Mouse (Mus musculus): ENCODE results near the gene Dcp1a.

Dcp1a gene

DNA sequence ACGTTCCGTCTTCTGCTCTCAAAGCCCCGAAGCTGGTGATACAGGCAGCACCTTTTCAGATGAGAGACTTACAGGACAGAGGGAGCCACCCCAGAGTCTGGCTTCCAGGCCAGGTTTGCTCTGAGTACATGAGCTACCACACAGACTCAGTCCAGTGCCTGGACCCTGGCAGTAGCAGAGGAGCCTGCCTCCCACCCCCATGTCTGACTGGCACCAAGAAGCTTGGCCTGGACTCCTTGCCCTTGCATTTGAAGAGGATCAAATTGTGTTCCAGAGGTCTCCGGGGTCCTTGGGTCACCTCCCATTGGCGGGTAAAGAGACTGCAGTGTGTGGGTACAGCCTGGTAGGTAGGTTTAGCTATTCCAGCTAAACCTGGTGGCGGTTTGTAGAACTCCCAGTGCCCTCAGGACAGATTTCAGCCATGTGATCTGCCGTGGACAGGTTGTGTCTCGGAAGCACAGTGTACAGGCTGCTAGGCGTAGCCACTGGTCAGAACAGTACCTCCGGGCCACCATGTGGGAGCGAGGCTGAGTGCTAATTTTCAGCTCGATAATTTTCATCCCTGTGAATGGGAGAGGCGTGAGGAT lies 81.6 kb downstream of the Dcp1a start:
- DNase-seq (ENCODE audit: low spot score), result no peak

DNA sequence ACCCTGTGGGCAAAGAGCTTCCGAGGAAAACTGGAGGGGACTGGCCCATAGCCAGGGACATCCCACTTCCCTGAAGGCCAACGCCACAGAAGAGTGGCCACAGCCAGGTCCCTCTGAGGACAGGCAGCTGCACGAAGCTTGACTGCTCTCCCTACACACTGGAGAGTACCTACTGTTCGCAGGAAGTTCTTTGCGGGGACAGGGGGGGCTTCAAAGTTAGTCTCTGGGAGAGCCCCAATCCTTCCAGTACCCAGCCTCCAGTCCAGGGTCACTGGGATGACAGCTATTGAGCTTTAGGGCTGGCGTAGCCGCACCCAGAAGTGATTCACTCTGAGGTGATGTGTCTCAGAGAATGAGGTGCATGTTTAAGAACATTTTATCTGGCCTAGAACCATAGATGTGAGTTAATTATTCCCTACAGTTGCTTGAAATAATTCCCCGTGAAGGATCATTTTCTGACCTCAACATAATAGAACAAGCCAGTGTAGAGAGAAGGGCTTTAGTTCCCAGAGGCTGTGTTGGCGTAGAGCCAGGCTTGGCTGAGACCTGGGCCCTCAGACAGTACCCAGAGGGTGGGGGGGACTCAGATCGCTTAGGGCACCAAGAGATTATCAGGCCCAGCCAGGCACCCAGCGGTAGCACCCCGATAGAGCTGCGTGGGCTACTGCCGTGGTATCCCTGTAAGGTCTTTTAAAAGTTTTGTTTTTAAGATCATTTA lies 82.3 kb downstream of the Dcp1a start:
- DNase-seq (ENCODE audit: low spot score), result no peak

DNA sequence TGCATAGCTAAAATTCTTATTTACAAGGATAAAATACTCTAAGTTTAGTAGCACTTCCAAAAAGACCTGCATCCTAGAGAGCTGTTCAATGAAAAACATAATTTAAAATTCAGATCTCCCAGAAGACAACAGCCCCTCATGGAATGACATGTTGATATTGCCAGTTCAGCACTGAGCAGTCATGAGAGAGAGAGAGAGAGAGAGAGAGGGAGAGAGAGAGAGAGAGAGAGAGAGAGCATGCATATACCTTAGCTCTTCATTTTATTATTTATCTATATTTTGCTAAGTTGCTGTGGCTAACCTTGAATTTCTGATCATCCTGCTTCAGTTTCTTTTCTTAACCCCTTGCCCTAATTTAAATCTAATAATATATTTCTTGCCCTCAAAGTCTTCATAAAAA lies 83.0 kb downstream of the Dcp1a start:
- no peak for DNase-seq (ENCODE audit: low spot score)

DNA sequence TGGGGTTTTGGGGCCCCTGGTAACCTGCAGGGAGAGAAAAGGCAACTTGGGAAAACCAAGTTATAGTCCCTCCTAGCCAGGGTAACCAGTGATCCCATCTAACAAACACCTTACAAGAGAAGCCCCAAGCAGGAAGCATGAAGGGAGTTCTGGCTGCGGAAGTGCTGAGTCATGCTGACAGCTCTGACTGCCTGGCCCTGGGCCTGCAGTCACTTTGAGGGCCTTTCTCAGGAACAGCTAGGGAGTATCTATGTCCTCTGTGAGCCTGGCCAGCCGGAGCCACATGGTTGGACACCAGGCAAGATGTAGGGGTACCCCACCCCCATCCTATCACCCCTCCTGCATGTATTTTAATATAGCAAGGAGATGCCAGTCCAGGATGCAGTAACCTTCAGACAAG lies 85.1 kb downstream of the Dcp1a start:
- no peak for DNase-seq (ENCODE audit: low spot score)

DNA sequence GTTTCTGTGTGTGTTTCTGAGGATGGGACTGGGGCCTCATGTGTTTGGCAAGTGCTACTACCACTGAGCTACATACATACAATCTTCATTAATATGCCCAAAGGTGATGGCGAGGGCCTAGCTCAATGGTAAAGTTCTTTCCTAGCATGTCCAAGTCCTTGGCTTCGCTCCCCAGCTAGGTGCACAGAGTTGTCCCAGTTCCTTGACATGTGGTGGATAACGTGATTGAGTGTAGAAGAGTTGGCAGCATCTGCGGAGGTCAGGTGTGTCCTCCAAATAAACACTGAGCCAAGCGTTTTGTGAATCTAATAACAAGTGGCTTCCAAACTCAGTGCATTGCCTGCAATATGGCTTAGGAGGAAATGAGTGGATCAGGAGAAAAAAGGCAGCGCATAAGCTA lies 87.0 kb downstream of the Dcp1a start:
- no peak for DNase-seq (ENCODE audit: low spot score)

DNA sequence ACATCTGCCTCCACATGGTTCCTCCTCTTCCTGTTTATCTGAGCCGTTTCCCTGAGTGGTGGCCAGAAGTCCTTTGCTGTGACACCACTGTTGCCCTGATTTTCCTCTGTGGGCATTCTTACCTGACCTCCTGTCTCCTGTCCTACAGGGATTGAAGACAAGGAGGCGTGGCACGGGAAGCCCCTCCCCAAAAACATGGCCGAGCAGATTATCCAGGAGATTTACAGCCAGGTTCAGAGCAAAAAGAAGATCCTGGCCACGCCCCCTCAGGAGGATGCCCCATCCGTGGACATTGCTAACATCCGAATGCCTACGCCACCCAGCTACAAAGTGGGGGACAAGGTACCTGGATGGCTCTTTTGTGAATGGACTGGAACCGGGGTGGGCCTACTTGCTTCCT lies 88.7 kb downstream of the Dcp1a start:
- no peak for DNase-seq (ENCODE audit: low spot score)

DNA sequence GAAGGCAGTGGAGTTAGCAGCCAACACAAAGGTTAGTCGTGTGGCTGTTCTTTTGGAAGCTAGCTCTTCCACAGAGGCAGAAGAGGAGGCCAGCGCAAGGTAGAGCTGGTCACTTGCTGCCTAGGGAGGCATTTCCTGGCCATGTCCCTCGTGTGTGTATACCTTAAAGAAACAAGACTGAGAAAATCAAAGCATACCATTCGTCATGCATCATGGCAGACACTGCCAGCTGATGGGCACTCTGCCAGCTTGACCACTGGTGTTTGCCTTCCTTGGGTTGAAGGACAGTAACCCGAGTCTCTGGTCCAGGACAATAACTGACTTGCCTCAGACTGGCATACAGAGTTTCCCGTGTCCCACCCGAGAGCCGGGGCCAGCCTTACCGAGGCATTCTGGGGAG lies 91.0 kb downstream of the Dcp1a start:
- DNase-seq (ENCODE audit: low spot score), result no peak

DNA sequence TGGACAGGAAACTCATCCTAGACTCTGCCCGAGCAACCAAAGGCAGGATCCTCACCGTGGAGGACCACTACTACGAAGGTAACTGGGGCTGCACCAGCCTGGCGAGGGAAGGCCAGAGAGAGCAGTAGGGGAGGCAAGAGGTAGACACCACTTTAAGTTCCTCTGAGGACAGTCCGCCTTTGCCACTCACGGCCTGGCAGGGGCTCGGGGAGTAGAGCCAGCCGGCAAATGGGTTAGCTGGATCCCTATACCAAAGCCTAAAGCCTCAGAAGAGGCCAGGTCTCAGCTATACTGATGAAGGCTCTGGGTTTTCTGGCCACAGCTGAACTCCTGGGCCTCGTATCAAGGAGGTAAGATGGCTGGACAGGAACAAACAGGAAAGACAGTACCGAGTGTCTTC lies 92.9 kb downstream of the Dcp1a start:
- DNase-seq (ENCODE audit: low spot score), result no peak

DNA sequence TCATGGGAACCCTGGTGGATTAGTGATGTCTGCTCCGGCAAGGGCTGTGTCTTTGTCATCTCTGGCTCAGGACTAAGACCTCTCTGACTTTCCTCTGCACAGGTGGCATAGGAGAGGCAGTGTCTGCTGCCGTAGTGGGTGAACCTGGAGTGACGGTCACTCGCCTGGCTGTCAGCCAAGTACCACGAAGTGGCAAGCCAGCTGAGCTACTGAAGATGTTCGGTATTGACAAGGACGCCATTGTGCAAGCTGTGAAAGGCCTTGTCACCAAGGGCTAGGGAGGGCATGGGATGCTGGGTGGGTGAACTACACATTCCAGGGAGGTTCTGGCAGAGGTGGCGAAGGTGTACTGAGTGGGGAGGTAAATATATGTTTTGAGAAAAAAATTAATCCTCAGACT lies 93.9 kb downstream of the Dcp1a start:
- DNase-seq (ENCODE audit: low spot score), result no peak

DNA sequence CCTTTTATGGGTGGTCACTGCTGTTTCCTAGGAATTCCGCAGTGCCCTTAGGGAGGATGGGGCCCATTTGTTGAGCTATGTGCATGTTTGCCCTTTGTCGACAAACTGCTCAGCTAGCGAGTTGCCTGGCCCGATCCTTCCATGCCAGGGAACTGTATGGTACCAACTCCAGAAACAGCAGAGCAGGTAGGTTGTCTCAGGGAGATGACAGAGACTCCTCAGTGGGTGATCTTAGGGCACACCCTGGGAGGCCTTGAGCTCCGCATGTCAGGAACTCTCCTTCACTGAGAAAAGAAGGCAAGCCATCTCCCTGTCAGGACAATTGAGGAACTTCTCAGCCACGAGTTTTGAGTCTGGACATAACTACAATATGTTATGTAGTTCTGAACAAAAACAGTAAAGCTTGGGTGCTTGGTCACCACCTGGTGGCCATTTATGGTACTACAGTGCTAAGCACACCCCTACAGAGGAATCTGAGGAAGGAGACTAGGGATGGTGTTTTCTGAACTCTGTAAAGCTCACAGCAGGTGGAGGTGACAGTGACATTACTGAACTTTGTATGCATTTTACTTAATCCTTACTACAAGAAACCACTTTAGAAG lies 94.7 kb downstream of the Dcp1a start:
- peak; percentile 61 for DNase-seq (ENCODE audit: low spot score)

DNA sequence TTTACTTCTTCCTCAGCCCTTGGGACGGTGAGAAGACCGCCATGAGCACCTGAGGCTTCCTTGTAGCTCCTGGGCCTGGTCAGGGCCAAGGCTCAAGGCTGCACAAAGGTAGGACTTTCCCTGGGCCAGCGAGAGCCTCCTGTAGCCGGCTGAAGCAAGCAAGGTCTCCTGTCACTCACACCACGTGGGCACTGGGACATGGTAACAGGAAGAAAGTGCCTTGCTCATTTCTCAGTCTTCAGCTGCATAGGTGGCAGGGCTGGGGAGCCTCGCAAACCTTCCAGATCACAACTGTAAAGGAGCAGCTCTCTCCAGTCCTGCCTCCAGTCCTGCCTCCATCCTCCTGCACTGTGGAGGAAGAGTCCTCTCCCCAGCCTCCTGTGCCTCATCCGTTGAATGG lies 96.5 kb downstream of the Dcp1a start:
- no peak for DNase-seq (ENCODE audit: low spot score)

DNA sequence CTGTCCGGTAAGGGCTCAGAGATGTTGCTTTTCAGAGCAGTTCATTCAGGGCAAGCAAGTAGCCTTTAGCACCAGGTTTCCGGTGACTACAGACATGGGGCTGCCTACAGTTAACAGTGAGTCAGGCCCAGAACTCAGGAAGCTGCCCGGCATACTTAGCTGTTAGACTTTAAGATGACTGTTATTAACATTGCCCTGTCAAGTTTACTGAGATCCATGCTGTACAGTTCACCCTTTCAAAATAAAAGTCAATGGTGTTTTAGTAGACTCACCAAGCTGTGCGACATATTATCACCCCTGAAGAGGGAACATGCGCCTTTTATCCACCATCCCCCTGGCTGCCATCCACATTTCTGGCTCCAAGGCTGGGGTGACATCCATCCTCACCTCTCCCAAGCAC lies 96.9 kb downstream of the Dcp1a start:
- DNase-seq (ENCODE audit: low spot score), result no peak
